Mouse (Mus musculus) cortical plate, adult 2 months (tissue): Measurements from ENCODE around the gene Rec114.

Experiments used
- CTCF ChIP-seq: fragments of 200-500 bp; IDR thresholded peaks from 2 replicates; pipeline ENCODE4 v1.5.1; 2011; ENCODE audit warnings: mild to moderate bottlenecking, control low read depth, low read length; ENCODE audit not compliant: insufficient read depth; ENCODE audit errors: extremely low read depth
- POLR2A ChIP-seq: fragments of 200-500 bp; IDR thresholded peaks from 2 replicates; pipeline ENCODE4 v1.6.1; 2011; ENCODE audit warnings: mild to moderate bottlenecking, low read length, control low read depth; ENCODE audit not compliant: insufficient read depth; ENCODE audit errors: extremely low read depth

- TF ChIP-seq POLR2A (no peak), CTCF (no peak)
Measured at GRCm38 (mm10) chr9:58775363-58775762, 31.6 kb upstream of the Rec114 start.
